Mouse (Mus musculus) urinary bladder, postnatal 4 days (tissue): ENCODE data around the gene Gab2.
"Not testable (repeated sequence)": the region's sequence is repeated elsewhere in the genome, so short reads cannot be mapped to it uniquely, and the experiment has no call there.

Source experiments
- DNase-seq, 2 experiments: peaks; one replicate each; pipeline ENCODE4 v3.0.0; 2021 to 2022; ENCODE audit warnings: low spot score in 2 of 2

Gab2 gene

DNA sequence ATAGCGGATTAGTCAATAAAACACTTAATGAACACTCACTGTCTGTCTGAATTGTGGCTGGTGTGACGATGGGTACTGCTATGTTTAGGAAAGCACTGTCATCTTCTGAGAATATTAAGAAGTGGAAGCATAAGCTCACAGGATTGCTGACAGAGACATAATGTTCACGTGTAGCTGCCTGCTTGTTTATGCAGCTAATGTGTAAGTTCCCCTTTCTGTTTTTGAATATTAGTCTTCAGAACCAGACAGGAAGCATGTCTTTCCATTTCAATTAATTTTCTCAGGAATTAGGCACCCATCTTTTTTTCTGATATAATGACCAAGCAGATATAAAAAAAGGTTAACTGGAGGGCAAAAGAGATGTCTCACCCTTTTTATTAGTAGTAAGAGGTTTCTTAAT lies 55.1 kb downstream of the Gab2 start:
- no peak for DNase-seq

DNA sequence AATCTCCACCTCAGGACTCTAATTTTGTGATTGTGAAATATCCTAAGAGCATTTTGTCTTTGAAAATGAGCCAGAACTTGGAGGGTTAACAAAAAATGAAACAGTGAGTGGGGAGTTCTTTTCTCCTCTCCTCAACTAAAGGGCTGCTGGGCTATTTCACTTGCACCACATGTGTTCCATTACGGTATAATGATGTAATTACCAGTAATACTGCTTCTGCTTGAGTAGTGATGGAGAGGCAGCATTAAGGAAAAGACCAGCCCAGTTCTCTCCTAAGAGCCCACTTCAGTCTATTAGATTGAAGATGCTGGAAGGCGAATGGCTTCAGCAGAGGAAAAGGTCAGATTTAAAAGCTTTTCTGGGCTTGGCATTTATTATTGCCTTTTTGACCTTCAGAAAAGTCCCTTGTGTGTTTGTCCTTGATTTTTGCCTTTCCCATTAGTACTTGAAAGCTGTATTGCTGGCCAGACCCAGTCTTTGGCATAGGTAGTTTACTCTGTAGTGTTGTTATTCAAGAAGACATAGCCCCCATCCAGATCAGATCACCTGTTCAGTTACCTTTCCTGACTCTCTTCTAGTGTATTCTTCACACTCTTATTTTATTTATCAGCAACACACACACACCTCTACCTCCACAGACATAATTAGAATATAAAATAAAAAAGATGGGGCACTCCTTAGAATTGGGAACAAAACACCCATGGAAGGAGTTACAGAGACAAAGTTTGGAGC lies 69.9 kb downstream of the Gab2 start:
- DNase-seq: no peak

DNA sequence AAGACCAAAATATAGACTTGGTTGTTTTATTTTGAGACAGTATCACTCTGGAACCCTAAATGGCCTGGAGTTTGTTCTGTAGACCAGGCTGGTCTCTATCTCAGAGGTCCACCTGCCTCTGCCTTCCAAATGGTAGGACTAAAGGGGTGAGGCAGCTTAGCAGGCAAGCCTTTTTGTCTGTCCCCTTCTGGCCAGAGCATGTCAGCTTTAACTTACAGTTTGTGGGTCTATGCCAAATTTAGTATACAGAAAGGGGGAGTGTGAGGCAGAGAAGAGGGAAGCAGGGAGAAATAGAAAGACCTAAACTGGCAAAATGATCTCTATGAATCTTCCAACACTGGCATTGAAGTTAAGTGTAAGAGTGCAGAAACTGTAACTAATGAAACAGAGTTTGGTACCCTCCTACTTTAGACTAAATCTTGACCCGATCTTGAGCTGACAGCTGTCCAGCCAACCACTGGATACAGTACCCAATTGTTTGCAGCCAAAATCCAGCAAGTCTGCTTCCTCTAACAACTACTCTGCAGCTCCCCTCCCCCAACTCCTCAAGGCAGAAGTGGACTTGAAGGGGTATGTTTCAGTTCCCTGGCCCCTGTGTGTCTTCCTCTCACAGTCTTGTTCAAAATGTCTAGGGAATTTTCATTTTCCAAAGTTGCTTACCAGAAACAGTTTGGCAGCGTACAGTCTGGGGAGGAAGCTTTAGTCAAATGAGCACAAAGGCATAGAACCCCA lies 73.5 kb downstream of the Gab2 start:
- no peak for DNase-seq

DNA sequence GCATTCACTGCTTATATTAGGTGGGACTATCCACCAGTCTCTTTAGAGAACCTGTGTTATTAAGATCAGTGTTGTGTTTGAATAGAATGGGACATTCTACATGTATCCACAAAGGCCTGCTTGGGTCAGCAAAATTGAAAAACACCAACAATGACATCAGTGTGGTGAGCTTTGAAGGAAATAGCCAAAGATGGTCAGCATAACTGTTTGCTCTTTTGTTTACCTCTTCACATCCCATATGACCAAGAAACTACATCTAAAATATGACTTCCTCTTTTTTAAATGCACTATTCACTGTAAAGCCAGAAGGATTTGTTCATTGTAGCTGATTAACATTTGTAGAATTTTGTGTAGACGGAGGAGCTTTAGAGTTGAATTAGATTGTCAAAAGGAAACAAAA lies 82.9 kb downstream of the Gab2 start:
- DNase-seq: no peak

DNA sequence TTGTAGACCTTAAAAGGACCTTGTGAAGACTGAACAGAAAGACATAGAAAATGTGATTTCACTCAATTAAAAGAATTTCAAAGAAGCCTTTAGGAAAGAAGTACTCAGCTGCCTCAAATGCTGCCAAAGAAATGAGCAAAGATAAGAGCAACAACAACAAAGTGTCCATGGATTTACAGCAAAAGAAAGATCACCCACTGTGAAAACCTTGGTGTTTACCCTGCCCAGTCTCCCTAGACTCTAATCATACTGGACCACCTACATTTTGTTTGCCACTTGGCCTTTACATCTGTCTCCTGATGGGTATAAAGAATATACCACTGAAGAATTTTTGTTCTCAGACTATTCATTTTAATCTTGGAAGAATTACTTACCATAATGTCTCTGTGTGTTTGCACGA lies 89.7 kb downstream of the Gab2 start:
- DNase-seq: no peak

DNA sequence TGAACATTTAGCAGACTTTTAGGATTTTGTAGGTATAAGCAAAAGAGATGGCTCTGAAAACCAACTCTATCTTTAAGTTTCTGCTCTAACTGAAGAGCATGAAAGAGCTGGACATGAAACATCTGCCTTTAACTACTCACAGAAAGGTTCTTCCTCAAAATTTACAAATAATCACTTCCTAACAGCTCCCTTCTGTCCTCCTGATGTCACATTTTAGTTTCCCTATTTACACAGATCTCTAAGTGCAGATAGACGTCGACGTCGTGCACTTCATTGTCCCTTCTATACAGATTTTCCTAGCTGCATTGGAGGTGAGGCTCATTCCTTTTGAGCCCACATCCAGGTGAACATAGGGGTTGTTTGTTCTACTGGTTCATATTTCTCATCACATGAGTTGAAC lies 90.3 kb downstream of the Gab2 start:
- no peak for DNase-seq

DNA sequence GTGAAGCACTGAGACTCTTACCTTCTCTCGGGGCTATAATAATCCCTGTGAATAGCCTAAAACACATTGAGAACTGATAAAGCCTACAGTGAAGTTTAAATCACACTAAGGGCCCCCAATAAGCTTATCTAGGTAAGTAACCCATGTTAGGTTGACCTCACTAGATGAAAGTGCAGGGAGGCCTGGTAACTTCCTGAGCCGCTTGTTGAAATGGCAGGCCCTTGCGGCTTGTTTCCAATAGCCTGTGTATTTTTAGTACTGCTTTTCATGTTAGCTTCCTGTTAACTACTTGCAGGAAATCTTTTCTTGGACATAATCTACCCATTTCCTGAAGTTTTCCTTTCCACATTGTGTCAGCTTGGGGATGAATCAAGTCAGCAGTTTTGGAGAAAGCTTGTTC lies 90.7 kb downstream of the Gab2 start:
- DNase-seq: no peak

DNA sequence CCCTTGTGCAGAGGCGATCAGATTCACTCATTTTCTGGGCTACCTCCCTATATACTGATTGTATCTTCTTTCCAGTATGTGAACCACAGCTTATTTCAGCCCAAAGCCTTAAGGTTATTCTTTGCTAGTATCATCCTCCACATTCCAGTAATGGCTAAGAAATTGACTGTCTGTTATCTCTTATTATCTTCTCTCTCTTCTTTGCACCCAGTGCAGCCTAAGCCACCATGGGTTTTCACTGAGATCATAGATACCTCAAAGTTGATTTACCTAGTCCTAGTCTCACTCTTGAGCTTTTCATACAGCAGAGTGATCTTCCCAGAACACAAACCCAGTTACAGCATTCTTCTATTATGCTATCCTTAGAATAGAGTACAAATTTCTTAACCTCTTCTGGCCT lies 100.5 kb downstream of the Gab2 start:
- DNase-seq: no peak

DNA sequence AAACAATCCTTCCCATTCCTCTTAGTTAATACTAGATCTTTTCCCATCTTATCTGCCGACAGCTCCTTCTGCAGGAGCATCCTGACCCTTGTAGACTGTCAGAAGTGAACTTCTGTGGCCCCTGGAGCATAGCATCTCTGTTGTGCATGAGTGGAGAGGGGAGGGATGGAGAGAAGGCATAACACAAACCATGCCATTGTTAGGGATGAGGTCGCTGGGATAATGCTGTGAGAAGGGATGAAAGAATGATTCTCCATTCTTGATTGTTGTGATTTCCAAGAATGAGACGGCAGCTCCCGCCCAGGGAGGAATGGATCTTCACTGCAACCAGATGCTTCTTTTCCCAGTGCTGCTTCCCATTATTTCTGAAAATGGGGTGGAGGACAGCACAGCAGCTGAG lies 102.0 kb downstream of the Gab2 start:
- no peak for DNase-seq

DNA sequence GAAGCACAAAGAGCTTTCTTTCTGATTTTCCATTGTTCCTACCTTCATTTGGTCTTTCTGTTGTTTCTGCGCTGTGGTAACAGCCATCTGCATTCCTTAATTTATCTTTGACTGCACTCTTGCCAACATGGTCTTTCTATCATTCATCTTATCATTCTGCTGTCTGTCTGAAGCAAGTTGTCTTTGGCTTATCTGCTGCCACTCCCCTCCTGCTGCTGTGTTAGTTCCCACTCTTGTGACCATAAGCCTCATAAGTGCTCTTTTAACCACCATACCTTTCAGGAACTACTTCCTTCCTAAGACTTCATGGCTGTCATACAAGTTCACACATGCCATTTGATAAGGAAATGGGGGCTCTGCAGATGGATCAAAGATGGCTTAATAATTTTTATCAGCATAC lies 102.6 kb downstream of the Gab2 start:
- DNase-seq: no peak

DNA sequence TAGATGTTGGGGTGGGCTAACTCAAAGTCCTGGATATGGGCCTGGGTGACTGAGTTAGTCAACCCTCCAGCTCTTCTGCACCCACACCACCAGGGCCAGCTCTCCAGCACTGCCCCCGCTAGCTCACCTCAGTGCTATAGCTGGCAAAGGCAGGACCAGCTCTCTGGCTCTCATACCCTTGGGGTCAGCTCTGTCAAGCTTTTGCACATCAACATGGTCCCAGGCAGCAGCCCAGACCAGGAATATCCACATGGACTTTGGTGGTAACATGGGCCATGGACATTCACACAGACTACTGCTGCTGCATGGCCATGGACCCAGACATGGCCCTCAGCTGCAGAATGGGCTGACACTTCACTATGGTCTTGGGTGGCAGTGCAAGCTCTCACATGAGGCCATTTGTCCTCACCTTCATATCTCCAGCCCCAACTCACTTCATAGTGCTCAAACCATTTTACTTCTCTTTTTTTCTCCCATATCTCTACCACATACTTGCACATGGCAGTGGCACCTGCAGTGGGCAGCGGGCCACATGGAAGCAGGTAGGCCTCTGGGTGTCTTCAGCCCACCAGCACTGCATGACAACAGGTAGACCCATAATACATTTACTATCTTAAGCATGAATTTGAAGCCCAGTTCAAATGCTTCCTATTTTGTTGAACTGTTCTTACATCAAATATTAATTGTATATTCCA lies 106.1 kb downstream of the Gab2 start:
- DNase-seq: no peak

DNA sequence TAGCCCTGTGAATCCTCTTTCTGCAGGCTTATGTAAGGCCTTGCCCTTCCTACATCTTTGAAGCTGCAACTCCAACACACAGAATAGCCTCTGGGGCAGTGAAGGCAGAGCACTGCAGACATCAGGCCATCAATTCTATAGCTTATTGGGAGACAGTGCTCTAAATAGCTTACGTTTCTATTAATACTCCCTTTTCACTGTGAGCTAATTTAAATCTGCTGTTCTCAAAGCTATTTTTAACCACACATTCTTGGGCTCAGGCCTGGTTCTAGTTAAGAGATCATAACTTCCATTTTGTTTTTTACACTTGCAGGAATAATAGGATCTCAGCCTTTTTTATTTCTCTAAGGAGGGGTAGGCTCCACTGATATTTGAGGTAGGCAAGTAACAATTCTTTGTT lies 107.7 kb downstream of the Gab2 start:
- DNase-seq: no peak

DNA sequence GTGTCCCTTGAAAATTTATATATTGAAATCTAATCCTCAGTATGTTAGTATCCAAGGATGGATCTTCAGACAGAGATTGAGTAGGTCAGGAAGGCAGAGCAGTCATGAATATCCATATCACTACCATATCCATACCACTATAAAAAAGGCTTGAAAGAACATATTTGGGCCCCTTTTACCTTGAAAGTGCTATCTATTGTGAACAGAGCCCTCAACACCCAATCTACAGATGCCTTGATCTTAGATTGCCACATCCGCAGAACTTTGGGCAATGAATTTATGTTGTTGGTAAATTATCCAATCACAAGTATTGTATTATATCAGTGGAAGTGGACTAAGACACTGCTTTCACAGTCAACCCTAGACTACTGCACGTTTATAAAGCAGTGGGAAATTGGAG lies 122.5 kb downstream of the Gab2 start:
- no peak for DNase-seq

DNA sequence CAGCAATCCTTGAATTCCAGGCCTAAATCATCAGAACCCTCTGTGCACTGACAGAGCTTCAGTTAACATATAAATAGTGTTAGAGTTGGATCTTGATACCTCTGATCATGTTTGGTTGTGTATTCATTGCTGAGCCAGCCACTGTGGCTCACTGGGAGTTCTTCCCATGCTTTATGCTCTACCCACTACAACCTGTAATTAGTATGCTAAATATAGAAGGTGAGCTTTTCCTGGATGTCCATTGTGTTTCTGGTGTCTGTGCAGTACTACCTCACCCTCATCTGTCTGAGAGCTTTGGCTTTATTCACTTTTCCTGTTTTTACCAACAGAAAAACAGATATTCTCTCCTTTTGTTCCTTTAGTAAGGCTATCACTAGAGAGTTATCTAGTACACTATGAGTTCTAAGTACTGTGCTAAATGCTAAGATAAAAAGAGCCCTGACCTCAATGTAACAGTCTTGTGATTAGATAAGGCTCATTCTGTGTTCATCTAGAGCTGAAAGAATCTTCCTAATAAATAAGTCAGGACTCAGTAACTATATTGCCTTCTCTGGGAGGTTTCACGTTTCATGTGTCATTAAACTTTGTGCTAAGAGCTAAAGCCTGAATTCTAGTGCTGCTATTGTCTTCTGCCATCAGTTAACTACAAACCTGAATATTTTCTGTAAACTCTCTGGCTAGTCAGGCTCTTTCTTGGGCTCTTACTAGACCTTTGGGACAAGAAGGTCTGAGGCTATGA lies 127.6 kb downstream of the Gab2 start:
- no peak for DNase-seq

DNA sequence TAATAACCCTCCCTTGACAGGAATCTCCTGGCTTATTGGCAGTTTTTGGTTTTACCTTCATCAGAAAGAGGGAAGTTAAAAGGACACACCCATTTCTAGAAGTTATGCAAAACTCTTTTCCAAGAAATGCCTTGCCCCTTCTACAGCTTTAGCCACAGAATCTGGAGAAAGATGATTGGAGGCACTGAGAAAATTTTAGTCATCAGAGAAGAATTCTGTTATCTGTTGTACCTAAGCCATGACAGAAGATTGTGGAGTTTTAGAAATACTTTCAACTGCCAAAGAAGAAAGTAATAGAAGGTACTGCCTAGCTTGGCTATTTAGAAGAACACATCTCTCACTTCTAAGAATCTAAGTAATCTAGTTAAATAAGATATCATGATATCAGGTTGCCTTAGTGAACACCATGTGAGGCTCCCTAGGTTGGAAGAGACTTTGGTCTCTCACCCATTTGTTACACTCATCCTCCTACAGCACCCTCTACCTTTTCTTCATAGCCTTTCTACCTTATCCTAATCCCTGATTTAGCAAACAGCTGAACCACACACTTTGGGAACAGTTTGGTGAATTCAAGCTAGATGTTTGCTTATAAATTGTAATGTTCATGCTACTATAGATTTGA lies 128.8 kb downstream of the Gab2 start:
- no peak for DNase-seq

DNA sequence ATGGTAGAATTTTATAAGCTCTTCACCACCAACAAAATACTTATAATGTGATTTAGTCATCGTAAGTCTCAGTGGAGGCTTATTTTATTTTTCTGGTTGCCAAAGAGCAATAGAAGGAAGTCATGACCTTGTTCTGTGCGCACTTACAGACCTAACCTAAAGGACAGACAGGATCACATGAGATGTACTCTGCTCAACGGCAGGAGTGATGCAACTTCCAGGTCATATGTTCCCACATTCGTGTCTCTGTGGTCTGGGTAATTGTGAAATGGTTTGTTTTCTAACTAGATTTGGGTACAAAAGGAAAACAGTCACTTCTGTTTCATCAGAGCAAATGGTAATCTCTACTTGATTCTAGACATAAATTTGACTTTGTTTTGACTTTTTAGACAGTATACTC lies 129.7 kb downstream of the Gab2 start:
- DNase-seq: no peak

DNA sequence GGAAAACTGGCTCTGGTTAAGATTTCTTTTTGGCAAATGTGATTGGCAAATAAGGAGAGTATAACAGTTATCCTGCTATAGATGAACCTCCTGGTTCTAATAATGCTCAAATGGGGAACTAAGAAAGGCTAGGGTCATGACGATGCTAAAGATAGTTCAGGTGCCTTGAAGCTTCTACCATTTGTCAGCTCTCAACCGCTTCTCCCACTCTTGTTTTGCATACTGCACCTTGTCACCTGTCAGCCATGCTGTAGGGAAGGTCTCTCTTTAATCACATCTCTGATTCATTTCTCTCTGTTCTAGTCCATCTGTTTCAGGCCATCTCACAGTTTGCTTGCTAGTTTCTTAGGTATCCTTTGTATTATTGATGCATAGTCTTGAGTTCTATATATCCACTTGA lies 142.4 kb downstream of the Gab2 start:
- no peak for DNase-seq

DNA sequence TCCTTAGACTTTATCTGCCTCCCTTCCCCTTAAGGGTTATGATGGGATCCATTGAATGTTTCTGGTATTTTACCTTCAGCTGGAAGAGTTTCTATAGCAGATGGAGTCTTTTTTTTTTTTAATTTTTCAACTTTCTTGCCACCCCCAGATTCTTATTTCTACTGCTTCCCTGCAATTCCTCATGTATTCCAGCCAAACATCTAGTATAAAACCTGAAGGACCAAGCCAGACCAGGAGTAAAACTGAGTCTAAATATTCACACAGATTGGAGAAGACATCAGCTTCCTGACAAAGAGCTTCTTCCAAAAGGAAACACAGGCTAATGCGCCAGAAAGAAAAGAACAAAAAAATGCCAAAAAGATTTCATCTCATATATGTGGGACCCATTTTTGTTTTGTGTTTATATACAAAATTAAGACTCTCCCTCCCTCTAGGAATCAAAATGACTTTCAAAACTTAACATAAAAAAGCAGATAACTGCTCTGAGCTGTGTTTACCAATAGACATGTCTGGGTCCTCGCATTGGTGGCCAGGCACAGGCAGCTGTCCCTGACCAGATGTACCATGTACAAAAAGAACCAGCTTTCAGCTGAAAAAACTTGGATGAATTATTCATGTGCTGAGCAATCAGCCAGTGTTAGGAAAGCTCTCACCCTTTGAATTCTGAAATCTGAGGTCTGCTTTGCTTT lies 164.0 kb downstream of the Gab2 start:
- DNase-seq: no peak

DNA sequence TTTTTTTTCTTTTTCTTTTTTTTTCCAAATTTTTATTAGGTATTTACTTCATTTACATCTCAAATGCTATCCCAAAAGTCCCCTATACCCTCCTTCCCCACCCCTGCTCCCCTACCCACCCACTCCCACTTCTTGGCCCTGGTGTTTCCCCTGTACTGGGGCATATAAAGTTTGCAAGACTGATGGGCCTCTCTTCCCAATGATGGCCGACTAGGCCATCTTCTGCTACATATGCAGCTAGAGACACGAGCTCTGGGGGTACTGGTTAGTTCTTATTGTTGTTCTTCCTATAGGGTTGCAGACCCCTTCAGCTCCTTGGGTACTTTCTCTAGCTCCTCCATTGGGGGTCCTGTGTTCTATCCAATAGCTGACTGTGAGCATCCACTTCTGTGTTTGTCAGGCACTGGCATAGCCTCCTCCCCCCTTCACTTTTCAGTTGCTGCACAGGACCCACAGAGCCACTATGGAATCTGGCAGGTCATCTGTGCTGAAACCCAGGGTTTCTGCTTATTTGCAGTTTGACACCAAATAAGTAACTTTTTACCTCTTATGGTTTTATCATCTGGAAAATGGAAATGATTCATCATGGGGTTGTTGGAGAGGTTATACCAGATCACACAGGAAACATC lies 164.7 kb downstream of the Gab2 start:
- not testable (repeated sequence) for DNase-seq

DNA sequence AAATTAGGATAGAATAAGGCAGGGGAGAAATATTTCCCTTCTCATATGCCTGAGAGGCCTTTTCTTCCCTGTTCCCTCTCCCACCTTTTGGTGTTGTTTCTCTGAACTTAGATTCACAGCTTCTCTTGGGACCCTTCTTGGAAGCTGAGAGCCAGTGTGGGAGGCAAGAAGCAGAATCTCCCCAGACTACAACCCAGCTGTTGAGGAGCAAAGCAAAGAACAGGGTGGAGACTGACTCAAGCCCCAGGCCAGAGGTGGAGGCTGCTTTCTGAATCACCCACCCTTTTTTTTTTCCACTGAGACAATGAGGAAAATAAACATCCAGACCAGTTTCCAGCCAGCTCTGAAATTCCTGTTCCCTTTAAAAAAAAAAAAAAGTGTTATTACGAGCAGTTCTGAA lies 166.3 kb downstream of the Gab2 start:
- no peak for DNase-seq

DNA sequence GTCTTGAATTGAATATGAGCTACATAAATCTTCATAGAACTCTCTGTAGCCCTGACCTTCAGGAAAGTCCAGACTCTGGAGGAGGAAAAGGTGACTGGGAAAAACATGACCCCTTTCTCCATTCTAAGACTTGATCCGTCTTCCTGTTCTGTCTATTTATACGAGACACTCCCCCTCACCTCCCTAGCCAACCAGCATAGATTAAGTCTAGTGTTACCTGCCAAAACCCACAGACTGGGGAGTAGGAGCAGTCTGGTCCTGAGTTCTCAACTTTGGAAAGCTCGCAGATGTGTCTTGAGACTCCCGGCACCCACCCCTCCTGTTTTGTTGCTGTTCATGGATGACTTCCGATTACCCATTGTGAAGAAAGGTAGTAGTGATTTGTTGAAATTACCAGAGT lies 166.8 kb downstream of the Gab2 start:
- DNase-seq: no peak
